Mouse (Mus musculus): ENCODE measurements at regions not wholly inside any gene's neighbourhood (a gene's known extent, or its start where the extent isn't known, plus 50 kb on each side); places are given as distances from the start of the nearest gene placed in this dataset.

DNA sequence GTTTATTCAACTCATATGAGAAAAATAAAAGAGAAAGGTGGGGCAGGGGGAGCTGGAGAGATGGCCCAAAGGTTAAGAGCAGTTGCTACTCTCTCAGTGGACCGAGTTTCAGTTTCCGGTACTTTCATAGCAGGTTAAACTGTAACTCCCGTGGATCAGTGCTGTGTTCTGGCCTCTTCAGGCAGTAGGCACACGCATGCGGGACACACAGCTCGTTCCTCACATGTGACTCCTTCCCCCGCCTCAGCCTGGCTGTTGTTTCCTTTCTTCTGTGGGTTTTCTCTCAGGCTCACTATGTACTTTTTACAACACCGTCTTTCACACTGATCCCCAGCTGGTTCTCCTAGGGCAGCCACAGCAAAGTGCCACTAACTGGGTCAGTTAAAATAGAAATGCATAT is 175.4 kb downstream of the Ktn1 start:
- WGBS (ENCODE audit: insufficient replicate concordance): 53% methylated on average over 8 of the region's 8 CpGs
- peaks cover 0 to 3% of the 10 kb centered on the region in 2 experiments; a peak in 1 of 4 replicates for H3K4me1 ChIP-seq (replicated peaks; ENCODE audit: control insufficient read depth in 2 of 2, insufficient read depth in 2 of 2, low read length in 1 of 2)
- TF ChIP-seq CTCF (IDR thresholded peaks at IDR 0.05; ENCODE audit: low read depth) (no peak), EP300 (IDR thresholded peaks at IDR 0.05; ENCODE audit: low read depth) (no peak)
- DNase-seq (ENCODE audit: low read depth in 3 of 3, low spot score in 3 of 3): no peak
- H3K4me2 ChIP-seq (ENCODE audit: low read depth): no peak overlapping the region
- ATAC-seq (ENCODE audit: insufficient read depth): no peak
- H3K27ac ChIP-seq: no peak overlapping the region
- H3K27me3 ChIP-seq (ENCODE audit: control insufficient read depth, insufficient read depth, low read length): no peaks in the 10 kb centered on the region
- H3K36me3 ChIP-seq (replicated peaks; ENCODE audit: control insufficient read depth, insufficient read depth, low read depth): no peaks in the 10 kb centered on the region
- H3K9ac ChIP-seq (replicated peaks): no peak overlapping the region
- H3K9me3 ChIP-seq (ENCODE audit: control insufficient read depth, low read length): no peaks in the 10 kb centered on the region
- H3K4me3 ChIP-seq (ENCODE audit: insufficient read depth in 1 of 2, low read depth in 2 of 2, low read length in 2 of 2): no peak overlapping the region

DNA sequence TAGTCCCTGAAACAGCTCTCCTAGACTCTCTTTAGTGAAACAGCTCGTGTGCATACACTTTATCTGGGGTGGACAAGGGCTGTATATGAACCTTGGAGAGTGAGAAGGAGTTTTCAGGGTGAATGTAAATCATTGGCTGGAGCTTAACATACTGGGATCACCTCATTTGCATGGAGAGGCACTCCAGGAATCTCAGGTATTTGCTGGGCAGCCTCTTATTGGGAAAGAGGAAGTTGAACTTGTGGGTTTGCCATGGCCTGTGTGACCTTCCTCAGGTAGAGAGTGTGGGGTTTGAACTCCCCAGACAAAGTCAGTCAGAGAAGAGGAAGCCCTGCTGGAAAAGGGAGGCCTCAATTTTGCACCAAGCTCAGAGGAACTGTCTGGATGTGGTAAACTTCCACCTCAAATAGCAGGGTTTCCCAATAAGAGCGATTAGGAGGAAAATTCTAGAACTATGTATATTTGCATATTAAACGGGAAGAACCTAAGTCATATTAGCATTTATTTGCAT is 177.3 kb downstream of the Ktn1 start:
- H3K27ac ChIP-seq: no peak overlapping the region
- WGBS (ENCODE audit: insufficient replicate concordance): 35% methylated on average over 3 of the region's 3 CpGs
- no peak overlapping the region for H3K9ac ChIP-seq (replicated peaks)
- no peaks in the 10 kb centered on the region for H3K36me3 ChIP-seq (replicated peaks; ENCODE audit: control insufficient read depth, insufficient read depth, low read depth)
- no peak overlapping the region for H3K4me3 ChIP-seq (ENCODE audit: insufficient read depth in 1 of 2, low read depth in 2 of 2, low read length in 2 of 2)
- ATAC-seq (ENCODE audit: insufficient read depth) (no peak), DNase-seq (ENCODE audit: low read depth in 3 of 3, low spot score in 3 of 3) (no peak)
- no peak overlapping the region for H3K4me2 ChIP-seq (ENCODE audit: low read depth)
- H3K27me3 ChIP-seq (ENCODE audit: control insufficient read depth, insufficient read depth, low read length): no peaks in the 10 kb centered on the region
- H3K9me3 ChIP-seq (ENCODE audit: control insufficient read depth, low read length): no peaks in the 10 kb centered on the region
- no peak for TF ChIP-seq EP300 (IDR thresholded peaks at IDR 0.05; ENCODE audit: low read depth)
- no peak for TF ChIP-seq CTCF (IDR thresholded peaks at IDR 0.05; ENCODE audit: low read depth)
- peaks cover 0 to 3% of the 10 kb centered on the region in 2 experiments; a peak in 1 of 4 replicates for H3K4me1 ChIP-seq (replicated peaks; ENCODE audit: control insufficient read depth in 2 of 2, insufficient read depth in 2 of 2, low read length in 1 of 2)

DNA sequence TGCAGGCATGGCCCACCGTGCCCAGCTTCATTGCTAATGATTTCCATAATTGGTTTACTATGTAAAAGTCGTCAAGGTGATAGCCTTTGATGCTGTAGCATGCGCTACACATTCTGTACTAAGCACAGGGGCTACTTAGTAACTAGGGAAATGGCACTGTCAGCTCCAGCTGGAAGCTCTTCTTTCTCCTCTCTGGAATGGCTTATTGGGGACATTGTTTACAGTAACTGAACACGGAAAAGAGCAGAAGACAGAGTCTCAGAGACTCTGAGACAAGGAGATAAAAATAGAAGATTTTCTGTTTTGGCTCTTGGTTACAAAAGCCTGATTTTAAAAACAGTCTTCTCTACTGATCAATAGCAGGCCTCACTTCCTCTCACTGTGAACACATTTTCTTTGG is 178.3 kb downstream of the Ktn1 start:
- ATAC-seq (ENCODE audit: insufficient read depth): no peak
- H3K27ac ChIP-seq: no peak overlapping the region

DNA sequence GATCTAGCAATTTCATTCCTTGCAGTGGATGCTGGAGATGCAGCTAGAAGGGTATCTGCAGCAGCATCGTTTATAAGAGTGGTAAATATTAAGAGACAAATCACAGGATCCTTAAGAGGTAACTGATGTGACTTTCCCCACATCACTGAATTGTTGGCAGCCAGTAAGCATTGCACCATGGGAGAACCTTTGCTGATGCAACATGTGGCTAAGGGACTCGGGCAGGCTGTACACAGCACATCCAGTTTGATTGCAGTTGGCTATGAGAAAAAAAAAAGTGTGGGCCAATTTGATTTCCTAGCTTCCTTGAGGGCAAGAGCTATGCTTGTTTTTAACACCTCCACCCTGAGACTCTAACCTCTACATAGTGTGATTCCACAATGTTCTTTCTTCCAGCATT is 179.4 kb downstream of the Ktn1 start:
- Histone ChIP-seq H3K9ac (replicated peaks) (no peak overlapping the region), H3K27me3 (ENCODE audit: control insufficient read depth, insufficient read depth, low read length) (no peaks in the 10 kb centered on the region), H3K4me1 (replicated peaks; ENCODE audit: control insufficient read depth in 2 of 2, insufficient read depth in 2 of 2, low read length in 1 of 2) (peaks cover 0 to 3% of the 10 kb centered on the region in 2 experiments; a peak in 1 of 4 replicates), H3K4me3 (ENCODE audit: insufficient read depth in 1 of 2, low read depth in 2 of 2, low read length in 2 of 2) (no peak overlapping the region), H3K4me2 (ENCODE audit: low read depth) (no peak overlapping the region), H3K36me3 (replicated peaks; ENCODE audit: control insufficient read depth, insufficient read depth, low read depth) (no peaks in the 10 kb centered on the region), H3K27ac (no peak overlapping the region), H3K9me3 (ENCODE audit: control insufficient read depth, low read length) (no peaks in the 10 kb centered on the region)
- 46% methylated on average over 2 of the region's 2 CpGs for WGBS (ENCODE audit: insufficient replicate concordance)
- TF ChIP-seq EP300 (IDR thresholded peaks at IDR 0.05; ENCODE audit: low read depth) (no peak), CTCF (IDR thresholded peaks at IDR 0.05; ENCODE audit: low read depth) (no peak)
- ATAC-seq (ENCODE audit: insufficient read depth) (no peak), DNase-seq (ENCODE audit: low read depth in 3 of 3, low spot score in 3 of 3) (no peak)

More for the DNA sequence above, 178.3 kb downstream of the Ktn1 start:
- H3K9ac ChIP-seq (replicated peaks): no peak overlapping the region
- H3K4me2 ChIP-seq (ENCODE audit: low read depth): no peak overlapping the region
- H3K36me3 ChIP-seq (replicated peaks; ENCODE audit: control insufficient read depth, insufficient read depth, low read depth): no peaks in the 10 kb centered on the region
- TF ChIP-seq EP300 (IDR thresholded peaks at IDR 0.05; ENCODE audit: low read depth): no peak
- TF ChIP-seq CTCF (IDR thresholded peaks at IDR 0.05; ENCODE audit: low read depth): no peak
- no peak for DNase-seq (ENCODE audit: low read depth in 3 of 3, low spot score in 3 of 3)
- H3K9me3 ChIP-seq (ENCODE audit: control insufficient read depth, low read length): no peaks in the 10 kb centered on the region
- no peaks in the 10 kb centered on the region for H3K27me3 ChIP-seq (ENCODE audit: control insufficient read depth, insufficient read depth, low read length)
- peaks cover 0 to 3% of the 10 kb centered on the region in 2 experiments; a peak in 1 of 4 replicates for H3K4me1 ChIP-seq (replicated peaks; ENCODE audit: control insufficient read depth in 2 of 2, insufficient read depth in 2 of 2, low read length in 1 of 2)
- no peak overlapping the region for H3K4me3 ChIP-seq (ENCODE audit: insufficient read depth in 1 of 2, low read depth in 2 of 2, low read length in 2 of 2)
- WGBS (ENCODE audit: insufficient replicate concordance): 62% methylated on average over 4 of the region's 4 CpGs

DNA sequence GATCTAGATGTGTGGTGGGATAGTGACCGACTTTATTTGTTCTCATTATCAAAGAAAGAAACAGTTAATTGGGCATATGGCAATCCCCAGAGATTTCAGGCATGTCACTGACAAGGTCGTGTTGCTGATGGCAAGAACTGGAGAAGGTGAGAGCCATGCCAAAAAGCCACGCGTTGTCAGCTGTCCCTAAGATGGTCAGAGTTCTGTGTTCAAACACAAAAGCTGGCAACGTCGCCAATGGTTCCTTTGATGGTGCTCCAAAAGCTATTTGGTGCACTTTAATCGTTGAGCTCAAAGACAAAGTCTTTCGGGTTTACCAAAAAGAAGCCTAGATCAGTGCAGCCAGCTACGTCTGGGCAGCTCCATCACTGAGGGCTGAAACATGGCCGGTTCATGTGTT is 185.4 kb downstream of the Ktn1 start:
- Histone ChIP-seq H3K4me1 (replicated peaks; ENCODE audit: control insufficient read depth in 2 of 2, insufficient read depth in 2 of 2, low read length in 1 of 2) (no peaks in the 10 kb centered on the region), H3K9ac (replicated peaks) (no peak overlapping the region), H3K9me3 (ENCODE audit: control insufficient read depth, low read length) (no peaks in the 10 kb centered on the region), H3K4me3 (ENCODE audit: insufficient read depth in 1 of 2, low read depth in 2 of 2, low read length in 2 of 2) (no peak overlapping the region), H3K27me3 (ENCODE audit: control insufficient read depth, insufficient read depth, low read length) (no peaks in the 10 kb centered on the region), H3K36me3 (replicated peaks; ENCODE audit: control insufficient read depth, insufficient read depth, low read depth) (no peaks in the 10 kb centered on the region), H3K4me2 (ENCODE audit: low read depth) (no peak overlapping the region), H3K27ac (no peak overlapping the region)
- TF ChIP-seq CTCF (IDR thresholded peaks at IDR 0.05; ENCODE audit: low read depth) (no peak), EP300 (IDR thresholded peaks at IDR 0.05; ENCODE audit: low read depth) (no peak)
- no peak for DNase-seq (ENCODE audit: low read depth in 3 of 3, low spot score in 3 of 3)
- WGBS (ENCODE audit: insufficient replicate concordance): 65% methylated on average over 10 of the region's 10 CpGs
- no peak for ATAC-seq (ENCODE audit: insufficient read depth)

Data from liver, embryonic 14.5 days (tissue).